Mouse (Mus musculus): Measurements from ENCODE around the gene Fut7.
A peak's percentile ranks its signal among the peaks of the same experiment; 100 is the strongest.

GRCm38 (mm10) chr2:25428442-25429236 lies 5.6 kb downstream of the Fut7 start, which contains the start of gene Abca2:
- TF ChIP-seq POLR2A (IDR thresholded peaks at IDR 0.05; ENCODE audit: borderline replicate concordance, low read depth, low read length) (no peak), CTCF (IDR thresholded peaks at IDR 0.05; ENCODE audit: low read depth, low read length) (peak; percentile 59)

Measured in bone marrow macrophage, adult 2 months (primary cell).